Mouse (Mus musculus): Measurements from ENCODE around the gene Zmynd15. TPM values are rescaled to one million over a fixed set of nuclear protein-coding genes. Genes with fewer than 3 reads are reported as not detected.
"Not testable (repeated sequence)": the region's sequence is repeated elsewhere in the genome, so short reads cannot be mapped to it uniquely, and the experiment has no call there.

Zmynd15 gene
- total and polyA plus RNA-seq, 2 experiments, result 0.74 to 4.4 TPM

DNA sequence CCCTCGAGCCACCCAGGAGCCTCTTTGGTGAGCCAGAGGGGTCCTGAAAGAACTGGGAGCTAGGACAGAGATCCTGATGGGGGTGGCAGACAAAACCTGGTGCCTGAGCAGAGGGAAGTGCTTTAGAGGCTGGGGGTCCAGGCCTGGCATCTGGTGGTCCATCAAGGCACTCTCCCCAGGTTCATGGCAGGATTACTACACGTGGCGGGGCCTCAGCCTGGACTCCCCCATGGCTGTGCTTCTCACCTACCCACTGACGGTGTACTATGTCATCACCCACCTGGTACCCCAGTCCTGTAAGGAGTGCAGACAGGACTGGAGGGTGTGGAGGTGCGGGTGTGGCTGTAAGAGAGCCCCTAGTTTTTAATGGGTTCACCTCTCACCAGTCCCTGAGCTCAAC lies 4.7 kb downstream of the Zmynd15 start:
- 88% methylated on average over 5 of the region's 5 CpGs for WGBS
- no peaks in the 10 kb centered on the region for H3K27me3 ChIP-seq (ENCODE audit: control insufficient read depth, insufficient read depth, low read length)
- H3K27ac ChIP-seq (replicated peaks; ENCODE audit: insufficient read depth, low read depth, low read length), result no peak overlapping the region
- H3K9ac ChIP-seq (ENCODE audit: low read depth, low read length), result no peak overlapping the region
- no peaks in the 10 kb centered on the region for H3K36me3 ChIP-seq (ENCODE audit: control insufficient read depth, insufficient read depth, low read length)
- TF ChIP-seq CTCF (IDR thresholded peaks at IDR 0.05; ENCODE audit: low read depth, low read length) (no peak), POLR2A (IDR thresholded peaks at IDR 0.05; ENCODE audit: extremely low read depth, insufficient read depth, low read length) (no peak)
- no peak overlapping the region for H3K4me3 ChIP-seq (ENCODE audit: insufficient read depth, low read depth, low read length)
- H3K4me1 ChIP-seq (ENCODE audit: control insufficient read depth, insufficient read depth, low read length), result peaks cover 3% of the 10 kb centered on the region
- DNase-seq (ENCODE audit: extremely low read depth, low read depth, low spot score), result no peak
- no peaks in the 10 kb centered on the region for H3K79me2 ChIP-seq (ENCODE audit: control insufficient read depth, insufficient read depth, low read length)

DNA sequence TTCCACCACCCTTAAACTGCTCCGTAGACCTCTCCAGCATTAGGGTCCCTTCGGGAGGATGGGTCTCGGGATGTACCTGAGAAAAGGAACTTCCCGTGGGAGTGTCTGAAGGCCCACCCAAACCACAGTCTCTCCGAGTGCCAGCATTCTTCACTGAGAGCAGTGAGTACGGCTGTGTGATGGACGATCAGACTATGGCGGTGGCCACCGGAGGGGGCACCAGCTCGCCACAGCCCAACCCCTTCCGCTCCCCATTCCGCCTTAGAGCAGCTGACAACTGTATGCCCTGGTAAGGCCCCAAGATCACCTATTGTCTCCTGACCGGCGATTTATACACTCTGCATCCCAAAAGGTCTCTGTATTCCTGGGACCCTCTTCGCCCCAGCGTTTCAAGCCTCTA lies 6.0 kb downstream of the Zmynd15 start:
- no peak overlapping the region for H3K9ac ChIP-seq (ENCODE audit: low read depth, low read length)
- H3K27me3 ChIP-seq (ENCODE audit: control insufficient read depth, insufficient read depth, low read length), result no peaks in the 10 kb centered on the region
- no peak overlapping the region for H3K27ac ChIP-seq (replicated peaks; ENCODE audit: insufficient read depth, low read depth, low read length)
- no peak for DNase-seq (ENCODE audit: extremely low read depth, low read depth, low spot score)
- H3K4me1 ChIP-seq (ENCODE audit: control insufficient read depth, insufficient read depth, low read length), result peaks cover 4% of the 10 kb centered on the region
- H3K79me2 ChIP-seq (ENCODE audit: control insufficient read depth, insufficient read depth, low read length), result no peaks in the 10 kb centered on the region
- no peak overlapping the region for H3K4me3 ChIP-seq (ENCODE audit: insufficient read depth, low read depth, low read length)
- H3K36me3 ChIP-seq (ENCODE audit: control insufficient read depth, insufficient read depth, low read length), result no peaks in the 10 kb centered on the region
- WGBS, result 61% methylated on average over 16 of the region's 16 CpGs
- TF ChIP-seq CTCF (IDR thresholded peaks at IDR 0.05; ENCODE audit: low read depth, low read length), result no peak
- no peak for TF ChIP-seq POLR2A (IDR thresholded peaks at IDR 0.05; ENCODE audit: extremely low read depth, insufficient read depth, low read length)

DNA sequence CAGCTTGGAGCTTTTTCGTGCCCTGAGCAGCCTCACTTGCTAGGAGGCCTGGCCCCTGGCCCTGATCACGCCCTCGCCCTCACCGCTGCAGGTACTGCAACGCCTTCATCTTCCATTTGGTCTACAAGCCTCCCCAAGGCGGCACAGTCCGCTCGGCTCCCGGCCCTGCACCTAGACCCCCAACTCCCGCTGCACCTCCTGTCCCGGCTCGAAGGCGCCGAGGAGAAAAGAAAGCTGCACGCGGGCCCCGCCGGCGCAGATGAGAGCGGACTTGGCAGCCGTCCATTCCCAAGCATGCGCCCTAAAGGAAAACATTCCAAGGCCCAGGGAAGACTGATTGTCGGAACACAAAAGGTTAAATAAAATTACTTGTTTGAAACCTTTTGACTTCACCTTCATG lies 6.6 kb downstream of the Zmynd15 start:
- Histone ChIP-seq H3K79me2 (ENCODE audit: control insufficient read depth, insufficient read depth, low read length) (no peaks in the 10 kb centered on the region), H3K4me1 (ENCODE audit: control insufficient read depth, insufficient read depth, low read length) (peaks cover 4% of the 10 kb centered on the region), H3K27ac (replicated peaks; ENCODE audit: insufficient read depth, low read depth, low read length) (no peak overlapping the region), H3K36me3 (ENCODE audit: control insufficient read depth, insufficient read depth, low read length) (no peaks in the 10 kb centered on the region), H3K27me3 (ENCODE audit: control insufficient read depth, insufficient read depth, low read length) (no peaks in the 10 kb centered on the region), H3K4me3 (ENCODE audit: insufficient read depth, low read depth, low read length) (peak overlapping the region; percentile 37; the same call in 1 of the 2 replicates), H3K9ac (ENCODE audit: low read depth, low read length) (peak overlapping the region; percentile 55)
- TF ChIP-seq POLR2A (IDR thresholded peaks at IDR 0.05; ENCODE audit: extremely low read depth, insufficient read depth, low read length), result no peak
- WGBS, result 29% methylated on average over 23 of the region's 23 CpGs
- DNase-seq (ENCODE audit: extremely low read depth, low read depth, low spot score), result no peak

DNA sequence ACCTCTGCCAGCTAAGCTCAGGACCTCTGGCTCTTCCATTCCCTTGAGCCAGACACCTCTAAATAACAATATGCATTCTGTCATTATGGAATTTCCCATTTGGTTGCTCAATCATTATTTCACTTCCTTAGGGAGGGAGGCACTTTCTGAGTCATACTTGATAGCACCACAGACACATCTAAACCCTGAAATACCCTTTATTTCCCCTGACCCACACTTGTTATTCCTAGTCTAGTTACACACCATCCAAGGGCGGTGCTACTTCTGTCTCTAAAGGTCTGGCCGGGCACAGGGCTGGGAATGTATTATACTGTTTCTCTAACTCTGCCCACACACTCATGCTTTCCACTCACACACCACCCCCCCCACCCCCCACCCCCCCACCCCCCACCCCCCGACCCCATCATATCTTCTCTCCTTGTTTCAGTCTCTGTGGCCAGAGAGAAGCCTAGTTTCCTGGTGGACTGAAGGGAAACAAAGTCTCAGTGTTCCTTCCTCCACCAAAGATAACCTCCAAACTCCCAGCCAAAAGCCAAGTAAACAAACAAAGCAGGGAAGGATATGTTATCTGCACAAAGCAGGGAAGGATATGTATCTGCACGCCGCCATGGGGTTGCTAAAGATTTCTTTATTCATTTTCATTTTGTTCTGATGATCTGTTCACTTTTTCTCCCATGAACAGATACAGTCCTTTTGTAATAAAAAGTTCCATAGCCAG lies 8.8 kb downstream of the Zmynd15 start:
- WGBS, result 55% methylated on average over 5 of the region's 5 CpGs
- no peaks in the 10 kb centered on the region for H3K27me3 ChIP-seq (ENCODE audit: control insufficient read depth, insufficient read depth, low read length)
- no peaks in the 10 kb centered on the region for H3K36me3 ChIP-seq (ENCODE audit: control insufficient read depth, insufficient read depth, low read length)
- H3K4me3 ChIP-seq (ENCODE audit: insufficient read depth, low read depth, low read length), result no peak overlapping the region
- no peak overlapping the region for H3K9ac ChIP-seq (ENCODE audit: low read depth, low read length)
- H3K79me2 ChIP-seq (ENCODE audit: control insufficient read depth, insufficient read depth, low read length), result no peaks in the 10 kb centered on the region
- H3K27ac ChIP-seq (replicated peaks; ENCODE audit: insufficient read depth, low read depth, low read length), result peak overlapping the region; percentile 88
- no peak for TF ChIP-seq POLR2A (IDR thresholded peaks at IDR 0.05; ENCODE audit: extremely low read depth, insufficient read depth, low read length)
- TF ChIP-seq CTCF (IDR thresholded peaks at IDR 0.05; ENCODE audit: low read depth, low read length), result no peak
- no peak for DNase-seq (ENCODE audit: extremely low read depth, low read depth, low spot score)
- H3K4me1 ChIP-seq (ENCODE audit: control insufficient read depth, insufficient read depth, low read length), result peaks cover 4% of the 10 kb centered on the region

DNA sequence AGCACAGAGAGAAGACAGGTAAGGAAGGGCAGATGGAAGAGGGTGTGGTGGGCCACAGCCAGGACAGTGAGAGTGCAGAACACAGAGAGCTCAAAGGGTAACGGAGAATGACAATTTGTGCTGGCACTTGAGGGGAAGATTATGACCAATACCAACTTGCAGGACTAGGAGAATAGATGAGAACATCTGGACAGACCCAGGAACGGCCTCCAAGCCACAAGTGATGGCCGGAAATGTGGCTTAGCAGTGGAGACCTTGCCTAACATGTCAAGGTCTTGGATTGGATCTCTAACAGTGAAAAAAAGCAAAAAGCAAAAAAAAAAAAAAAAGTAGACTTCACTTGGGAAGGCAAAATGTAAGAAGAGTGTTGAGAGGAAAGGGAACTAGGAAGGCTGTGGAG lies 10.5 kb downstream of the Zmynd15 start:
- 79% methylated on average over 3 of the region's 3 CpGs for WGBS
- H3K9ac ChIP-seq (ENCODE audit: low read depth, low read length), result no peak overlapping the region
- H3K4me1 ChIP-seq (ENCODE audit: control insufficient read depth, insufficient read depth, low read length), result peaks cover 4% of the 10 kb centered on the region
- DNase-seq (ENCODE audit: extremely low read depth, low read depth, low spot score), result no peak
- peak overlapping the region; percentile 44; the same call in 1 of the 2 replicates for H3K27ac ChIP-seq (replicated peaks; ENCODE audit: insufficient read depth, low read depth, low read length)
- TF ChIP-seq CTCF (IDR thresholded peaks at IDR 0.05; ENCODE audit: low read depth, low read length) (no peak), POLR2A (IDR thresholded peaks at IDR 0.05; ENCODE audit: extremely low read depth, insufficient read depth, low read length) (no peak)
- H3K36me3 ChIP-seq (ENCODE audit: control insufficient read depth, insufficient read depth, low read length), result no peaks in the 10 kb centered on the region
- H3K4me3 ChIP-seq (ENCODE audit: insufficient read depth, low read depth, low read length), result no peak overlapping the region
- H3K79me2 ChIP-seq (ENCODE audit: control insufficient read depth, insufficient read depth, low read length), result no peaks in the 10 kb centered on the region
- H3K27me3 ChIP-seq (ENCODE audit: control insufficient read depth, insufficient read depth, low read length), result no peaks in the 10 kb centered on the region

DNA sequence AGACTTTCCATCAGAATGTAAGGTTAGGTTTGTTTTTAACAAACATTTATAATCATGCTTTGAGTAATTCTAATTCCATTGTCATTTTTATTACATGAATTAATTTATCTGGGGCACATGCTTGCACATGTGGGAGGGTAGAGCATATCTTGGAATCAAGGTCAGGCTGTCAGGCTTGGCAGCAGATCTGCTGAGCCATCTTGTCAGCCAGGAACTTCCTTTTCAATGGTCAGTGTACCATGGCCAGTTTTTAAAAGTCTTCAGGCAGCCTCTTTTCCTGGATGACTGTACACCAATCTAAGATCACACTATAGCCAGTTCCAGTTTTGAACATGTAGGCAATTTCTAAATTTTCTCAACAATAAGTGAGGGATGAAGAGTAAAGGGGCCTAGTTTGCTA lies 13.5 kb downstream of the Zmynd15 start:
- Histone ChIP-seq H3K27ac (replicated peaks; ENCODE audit: insufficient read depth, low read depth, low read length) (no peak overlapping the region), H3K79me2 (ENCODE audit: control insufficient read depth, insufficient read depth, low read length) (no peaks in the 10 kb centered on the region), H3K27me3 (ENCODE audit: control insufficient read depth, insufficient read depth, low read length) (no peaks in the 10 kb centered on the region), H3K4me3 (ENCODE audit: insufficient read depth, low read depth, low read length) (no peak overlapping the region), H3K36me3 (ENCODE audit: control insufficient read depth, insufficient read depth, low read length) (no peaks in the 10 kb centered on the region), H3K4me1 (ENCODE audit: control insufficient read depth, insufficient read depth, low read length) (peaks cover 2% of the 10 kb centered on the region; the same call in 1 of the 2 replicates), H3K9ac (ENCODE audit: low read depth, low read length) (no peak overlapping the region)
- DNase-seq (ENCODE audit: extremely low read depth, low read depth, low spot score), result no peak
- TF ChIP-seq CTCF (IDR thresholded peaks at IDR 0.05; ENCODE audit: low read depth, low read length) (no peak), POLR2A (IDR thresholded peaks at IDR 0.05; ENCODE audit: extremely low read depth, insufficient read depth, low read length) (no peak)

DNA sequence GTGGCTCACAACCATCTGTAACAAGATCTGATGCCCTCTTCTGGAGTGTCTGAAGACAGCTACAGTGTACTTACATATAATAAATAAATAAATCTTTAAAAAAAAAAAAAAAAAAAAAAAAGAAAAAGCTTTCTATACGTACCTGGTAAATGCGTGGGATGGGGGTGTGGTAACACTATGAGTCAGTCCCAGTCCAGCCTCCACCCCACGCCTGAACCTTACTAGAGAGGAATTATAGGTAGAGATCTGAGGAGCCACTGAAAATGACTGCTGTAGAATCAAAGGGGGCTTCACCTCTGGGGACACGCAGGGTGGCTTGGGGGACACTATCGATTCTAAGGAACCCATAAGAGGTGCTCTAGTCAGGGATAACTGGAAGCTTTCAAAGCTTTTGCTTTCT lies 14.1 kb downstream of the Zmynd15 start:
- H3K79me2 ChIP-seq (ENCODE audit: control insufficient read depth, insufficient read depth, low read length); H3K27me3 ChIP-seq (ENCODE audit: control insufficient read depth, insufficient read depth, low read length); H3K4me3 ChIP-seq (ENCODE audit: insufficient read depth, low read depth, low read length); DNase-seq (ENCODE audit: extremely low read depth, low read depth, low spot score); H3K27ac ChIP-seq (replicated peaks; ENCODE audit: insufficient read depth, low read depth, low read length); H3K9ac ChIP-seq (ENCODE audit: low read depth, low read length); H3K36me3 ChIP-seq (ENCODE audit: control insufficient read depth, insufficient read depth, low read length); H3K4me1 ChIP-seq (ENCODE audit: control insufficient read depth, insufficient read depth, low read length): not testable (repeated sequence)
- WGBS, result 88% methylated on average over 5 of the region's 5 CpGs
